Mouse (Mus musculus) spleen, adult 2 months (tissue): ENCODE data around the gene Ly6g5b.

ENCODE experiments used
- CTCF ChIP-seq: fragments of 200-500 bp; IDR thresholded peaks from 2 replicates; pipeline ENCODE4 v1.5.1; 2011; ENCODE audit warnings: mild to moderate bottlenecking, inconsistent platforms; ENCODE audit not compliant: insufficient read depth, insufficient read length, insufficient replicate concordance; ENCODE audit errors: extremely low read depth
- POLR2A ChIP-seq: fragments of 200-500 bp; IDR thresholded peaks from 2 replicates; pipeline ENCODE4 v1.6.1; 2011; ENCODE audit warnings: low read depth, low read length, inconsistent platforms

DNA sequence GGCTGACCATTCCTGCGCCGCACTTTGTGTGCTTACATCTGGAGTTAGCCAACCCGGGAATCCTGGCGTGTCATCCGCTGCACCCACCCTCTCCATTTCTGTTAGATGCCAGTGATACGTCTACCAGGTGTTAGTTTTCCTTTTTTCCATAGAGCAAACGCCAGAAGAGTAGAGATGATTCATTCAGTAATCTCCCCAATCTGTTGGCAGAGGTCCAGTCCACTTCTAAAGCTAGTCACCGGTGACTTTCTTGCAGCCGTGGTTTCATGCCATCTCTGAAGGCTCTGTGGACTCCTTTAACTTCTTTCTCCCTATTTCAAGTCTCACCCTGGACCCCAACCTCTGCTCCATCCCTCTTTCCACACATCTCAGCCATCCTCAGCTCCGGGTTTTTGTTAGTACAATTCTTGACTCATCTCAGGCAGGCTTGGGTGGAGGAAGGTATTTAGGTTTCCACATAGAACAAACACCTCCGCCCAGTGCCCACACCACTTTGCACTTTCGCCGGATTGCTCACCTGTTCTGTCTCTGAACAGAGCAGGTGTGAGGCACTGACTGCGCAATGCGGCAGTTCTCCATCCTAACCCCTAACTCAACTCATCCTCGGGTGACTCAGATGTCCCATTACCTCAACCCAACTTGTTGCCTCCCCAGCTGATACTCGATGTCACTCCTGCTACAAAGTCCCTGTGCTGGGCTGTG is 46.9 kb downstream of the Ly6g5b start:
- TF ChIP-seq CTCF, result no peak
- TF ChIP-seq POLR2A, result no peak
